Mouse (Mus musculus) neural tube, embryonic 13.5 days (tissue): ENCODE measurements at regions not wholly inside any gene's neighbourhood (a gene's known extent, or its start where the extent isn't known, plus 50 kb on each side); places are given as distances from the start of the nearest gene placed in this dataset.
A peak's percentile ranks its signal among the peaks of the same experiment; 100 is the strongest.
"Not testable (repeated sequence)": the region's sequence is repeated elsewhere in the genome, so short reads cannot be mapped to it uniquely, and the experiment has no call there.

Source experiments
- ATAC-seq: fragments of 200-750 bp; cut with Nextera tagmentation; 2 replicates; pipeline ENCODE4 v1.8.0; 2017; ENCODE audit warnings: low read depth, mild to moderate bottlenecking, moderate TSS enrichment, moderate library complexity
- H3K27ac ChIP-seq: fragments of 300-500 bp; sonication (generic); replicated peaks from 2 replicates; pipeline ENCODE4 v1.5.1; 2015; ENCODE audit warnings: moderate library complexity, mild to moderate bottlenecking, inconsistent platforms
- H3K27me3 ChIP-seq: fragments of 300-500 bp; sonication (generic); 2 replicates; pipeline ENCODE4 v1.6.1; 2015; ENCODE audit warnings: mild to moderate bottlenecking, inconsistent platforms
- H3K36me3 ChIP-seq: fragments of 300-500 bp; sonication (generic); 2 replicates; pipeline ENCODE4 v1.6.1; 2015; ENCODE audit warnings: mild to moderate bottlenecking, inconsistent platforms
- H3K4me1 ChIP-seq: fragments of 300-500 bp; sonication (generic); replicated peaks from 2 replicates; pipeline ENCODE4 v1.6.1; 2015; ENCODE audit warnings: inconsistent platforms
- H3K4me2 ChIP-seq: fragments of 300-500 bp; sonication (generic); 2 replicates; pipeline ENCODE4 v1.6.1; 2015; ENCODE audit warnings: inconsistent platforms, mild to moderate bottlenecking, moderate library complexity
- H3K4me3 ChIP-seq: fragments of 300-500 bp; sonication (generic); 2 replicates; pipeline ENCODE4 v1.5.1; 2015; ENCODE audit warnings: mild to moderate bottlenecking, inconsistent platforms
- H3K9ac ChIP-seq: fragments of 300-500 bp; sonication (generic); 2 replicates; pipeline ENCODE4 v1.6.1; 2015; ENCODE audit warnings: moderate library complexity, mild to moderate bottlenecking, inconsistent platforms
- H3K9me3 ChIP-seq: fragments of 300-500 bp; sonication (generic); 2 replicates; pipeline ENCODE4 v1.6.1; 2016; ENCODE audit warnings: inconsistent platforms
- WGBS: fragments of 180-500 bp; shearing (Covaris S2); methylation state at CpG from one replicate; pipeline ENCODE4 v1.1.7; 2015; 5-methylcytosine and 5-hydroxymethylcytosine counted together

DNA sequence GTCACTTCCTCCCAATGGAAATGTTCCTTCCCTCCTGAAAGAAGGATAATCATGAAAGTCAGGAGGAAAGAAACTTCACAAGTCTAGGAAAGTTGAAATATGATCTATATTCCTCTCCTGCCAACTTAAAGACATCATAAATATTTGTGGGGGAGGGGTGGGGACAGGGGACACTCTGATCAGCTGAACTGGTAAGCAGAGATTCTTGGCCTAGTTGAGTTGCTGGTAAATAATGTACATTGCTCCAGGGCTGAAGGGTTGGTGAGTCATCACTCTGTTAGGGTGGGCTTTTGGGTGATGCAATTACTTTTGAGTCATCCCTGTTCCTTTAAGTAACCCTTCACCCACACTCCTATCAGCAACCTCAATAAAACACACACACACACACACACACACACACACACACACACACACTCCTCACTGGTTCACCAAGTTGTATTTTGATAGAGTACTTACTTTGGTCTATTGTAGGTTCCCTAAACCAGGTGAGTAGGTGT lies 56.0 kb downstream of the Ccdc71l start:
- H3K27me3 ChIP-seq, result no peaks in the 10 kb centered on the region
- no peaks in the 10 kb centered on the region for H3K4me1 ChIP-seq
- no peaks in the 10 kb centered on the region for H3K36me3 ChIP-seq
- no peak overlapping the region for H3K9ac ChIP-seq
- no peak overlapping the region for H3K4me2 ChIP-seq
- H3K9me3 ChIP-seq, result no peaks in the 10 kb centered on the region
- no peak for ATAC-seq
- no peak overlapping the region for H3K4me3 ChIP-seq
- no peak overlapping the region for H3K27ac ChIP-seq

DNA sequence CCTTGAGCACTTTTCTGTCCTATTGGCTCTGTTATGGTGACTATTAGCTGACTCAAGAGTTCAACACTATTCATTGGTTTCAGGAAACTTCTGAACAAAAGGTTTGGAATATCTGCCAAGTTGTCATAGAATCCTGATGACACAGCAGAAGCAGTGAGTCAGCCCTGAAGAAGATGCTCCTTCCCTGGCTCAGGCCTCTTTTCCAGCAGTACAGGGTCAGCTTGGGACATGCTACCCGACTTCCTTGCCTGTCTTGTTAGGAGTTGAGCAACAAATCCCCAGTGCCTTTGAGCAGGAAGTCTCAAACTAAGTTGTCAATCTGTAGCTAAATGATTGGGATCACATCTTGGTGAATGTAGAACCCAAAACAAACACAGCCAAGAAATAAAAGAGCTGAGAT lies 56.6 kb downstream of the Ccdc71l start:
- H3K27ac ChIP-seq, result no peak overlapping the region
- no peaks in the 10 kb centered on the region for H3K4me1 ChIP-seq
- H3K4me3 ChIP-seq, result no peak overlapping the region
- no peaks in the 10 kb centered on the region for H3K36me3 ChIP-seq
- no peaks in the 10 kb centered on the region for H3K9me3 ChIP-seq
- 39% methylated on average over 1 of the region's 1 CpGs for WGBS
- H3K9ac ChIP-seq, result no peak overlapping the region
- H3K27me3 ChIP-seq, result no peaks in the 10 kb centered on the region
- no peak for ATAC-seq
- H3K4me2 ChIP-seq, result no peak overlapping the region

DNA sequence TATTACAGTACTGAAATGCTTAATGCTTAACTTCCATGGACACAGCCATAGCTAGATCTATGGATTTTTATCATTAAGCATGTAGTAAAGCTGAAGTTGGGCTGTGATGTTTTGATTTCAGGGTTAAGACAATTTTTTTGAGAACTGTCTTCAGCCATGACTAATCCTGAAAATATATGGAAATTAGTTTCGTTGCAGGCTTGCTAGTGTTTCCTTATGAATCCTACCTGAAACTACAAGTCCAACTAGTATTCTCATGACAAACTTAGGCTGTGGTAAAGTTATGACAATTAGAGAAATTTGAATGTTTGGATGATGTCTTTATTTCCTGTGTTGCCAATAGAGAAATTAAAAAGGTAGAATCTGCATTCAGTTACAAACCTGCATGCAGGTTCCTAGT lies 59.7 kb downstream of the Ccdc71l start:
- no peaks in the 10 kb centered on the region for H3K4me1 ChIP-seq
- no peak overlapping the region for H3K9ac ChIP-seq
- no peaks in the 10 kb centered on the region for H3K36me3 ChIP-seq
- no peak overlapping the region for H3K4me2 ChIP-seq
- 80% methylated on average over 1 of the region's 1 CpGs for WGBS
- no peak for ATAC-seq
- no peaks in the 10 kb centered on the region for H3K27me3 ChIP-seq
- H3K27ac ChIP-seq, result no peak overlapping the region
- H3K4me3 ChIP-seq, result no peak overlapping the region
- H3K9me3 ChIP-seq, result no peaks in the 10 kb centered on the region

DNA sequence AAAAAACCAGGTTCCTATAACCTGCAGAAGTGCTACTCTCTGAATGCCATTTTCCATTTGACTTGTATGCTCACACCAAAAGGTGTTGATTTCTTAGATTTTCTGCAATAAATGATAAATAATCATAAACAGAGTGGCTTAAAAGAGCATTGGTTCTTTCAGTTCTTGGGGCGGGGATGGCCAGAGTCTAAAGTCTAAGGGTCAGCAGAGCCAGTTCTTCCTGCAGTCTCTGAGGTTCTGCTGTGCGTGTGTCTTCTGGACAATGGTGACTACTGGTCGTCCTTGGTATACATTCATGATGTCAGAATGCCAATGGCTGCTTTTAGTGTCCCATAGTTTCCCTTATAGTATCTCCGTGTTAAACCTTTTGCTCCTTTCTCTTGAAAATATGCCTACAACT lies 66.3 kb downstream of the Ccdc71l start:
- Histone ChIP-seq H3K4me3 (no peak overlapping the region), H3K27me3 (no peaks in the 10 kb centered on the region), H3K36me3 (no peaks in the 10 kb centered on the region), H3K9me3 (no peaks in the 10 kb centered on the region), H3K4me2 (no peak overlapping the region), H3K27ac (no peak overlapping the region), H3K4me1 (no peaks in the 10 kb centered on the region), H3K9ac (no peak overlapping the region)
- WGBS, result 84% methylated on average over 4 of the region's 4 CpGs
- ATAC-seq, result no peak

DNA sequence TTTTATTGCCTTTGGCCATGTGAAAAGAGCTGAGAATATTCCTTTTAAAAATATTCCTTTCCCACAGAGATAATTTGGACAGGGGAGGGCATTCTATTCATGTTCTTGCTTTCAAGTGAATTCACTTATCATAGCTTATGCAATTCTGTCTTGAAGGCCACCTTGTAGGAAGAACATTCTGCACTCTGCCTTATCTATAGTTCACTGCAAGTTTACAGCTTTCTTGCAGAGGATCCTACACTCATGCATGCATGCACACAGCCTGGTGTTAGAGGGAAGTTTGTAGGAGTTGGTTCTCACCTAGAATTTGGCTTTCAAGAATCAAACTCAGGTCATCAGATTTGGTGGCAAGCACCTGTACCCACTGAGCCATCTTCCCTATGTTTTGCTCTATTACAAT lies 67.4 kb downstream of the Ccdc71l start:
- ATAC-seq, result no peak
- no peaks in the 10 kb centered on the region for H3K9me3 ChIP-seq
- H3K4me3 ChIP-seq, result no peak overlapping the region
- no peak overlapping the region for H3K4me2 ChIP-seq
- H3K9ac ChIP-seq, result no peak overlapping the region
- no peak overlapping the region for H3K27ac ChIP-seq
- no peaks in the 10 kb centered on the region for H3K4me1 ChIP-seq
- no peaks in the 10 kb centered on the region for H3K36me3 ChIP-seq
- H3K27me3 ChIP-seq, result no peaks in the 10 kb centered on the region

DNA sequence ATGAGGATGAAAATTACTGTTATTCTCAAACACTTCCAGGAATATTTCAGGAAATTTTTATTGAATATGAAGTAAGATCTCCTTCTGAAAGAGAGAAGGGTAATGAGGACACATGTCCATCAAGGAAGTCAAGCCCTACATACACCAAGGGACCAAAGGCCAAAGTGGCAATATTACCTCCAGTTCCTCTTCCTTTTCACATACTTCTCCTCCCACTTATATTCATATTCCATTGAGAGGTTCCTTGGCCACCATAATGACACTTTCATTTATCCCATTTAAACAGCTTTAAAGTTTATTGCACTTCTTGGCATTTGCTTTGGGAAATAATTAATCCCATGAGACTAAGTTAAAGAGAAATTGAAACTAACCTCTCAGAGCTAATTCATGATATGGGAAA lies 70.9 kb downstream of the Ccdc71l start:
- Histone ChIP-seq H3K36me3 (no peaks in the 10 kb centered on the region), H3K4me3 (no peak overlapping the region), H3K9me3 (no peaks in the 10 kb centered on the region), H3K27ac (no peak overlapping the region), H3K4me2 (no peak overlapping the region), H3K9ac (no peak overlapping the region), H3K27me3 (no peaks in the 10 kb centered on the region), H3K4me1 (no peaks in the 10 kb centered on the region)
- no peak for ATAC-seq

DNA sequence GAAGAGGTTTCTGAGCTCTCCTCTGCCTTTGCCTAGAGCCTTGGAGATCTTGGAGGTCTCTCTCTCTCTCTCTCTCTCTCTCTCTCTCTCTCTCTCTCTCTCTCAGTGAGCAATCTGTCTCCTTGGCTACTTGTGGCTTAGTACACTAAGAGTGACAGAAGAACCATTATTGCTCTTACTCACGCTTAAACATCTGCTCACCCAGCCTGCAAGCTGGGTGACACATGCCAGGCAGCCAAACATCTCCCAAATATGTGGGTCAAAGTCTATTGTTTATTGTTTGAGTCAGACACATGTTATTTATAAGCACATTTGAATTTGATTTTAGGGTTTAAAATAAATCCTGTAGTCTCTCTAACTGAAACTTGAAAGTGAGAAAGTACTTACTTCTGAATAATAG lies 72.7 kb downstream of the Ccdc71l start:
- Histone ChIP-seq H3K4me3 (no peak overlapping the region), H3K36me3 (no peaks in the 10 kb centered on the region)
- WGBS, result 68% methylated on average over 1 of the region's 1 CpGs

DNA sequence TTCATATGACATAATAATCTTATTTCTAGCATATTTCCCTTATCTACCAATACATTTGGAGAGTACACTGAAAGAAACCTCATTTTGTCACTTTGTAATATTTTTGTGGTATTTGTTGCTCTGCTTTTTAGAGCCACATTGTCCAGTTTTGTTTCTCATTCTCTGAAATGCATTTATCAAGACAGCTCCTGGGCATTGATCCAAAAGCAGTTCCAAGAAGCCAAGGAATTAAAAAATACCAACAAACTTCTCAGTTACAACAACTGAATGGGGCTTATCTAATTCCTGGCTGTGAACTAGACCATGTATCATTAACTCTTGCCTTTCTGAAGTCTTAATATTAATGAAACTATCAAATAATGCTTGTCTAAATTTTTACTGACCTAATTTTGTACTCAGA lies 76.3 kb downstream of the Ccdc71l start:
- no peak overlapping the region for H3K4me2 ChIP-seq
- H3K4me3 ChIP-seq, result no peak overlapping the region
- no peaks in the 10 kb centered on the region for H3K27me3 ChIP-seq
- H3K36me3 ChIP-seq, result no peaks in the 10 kb centered on the region
- H3K4me1 ChIP-seq, result no peaks in the 10 kb centered on the region
- H3K9me3 ChIP-seq, result no peaks in the 10 kb centered on the region
- no peak overlapping the region for H3K27ac ChIP-seq
- H3K9ac ChIP-seq, result no peak overlapping the region
- no peak for ATAC-seq

More for the DNA sequence above, 72.7 kb downstream of the Ccdc71l start:
- no peak overlapping the region for H3K27ac ChIP-seq
- no peaks in the 10 kb centered on the region for H3K4me1 ChIP-seq
- no peaks in the 10 kb centered on the region for H3K9me3 ChIP-seq
- no peak overlapping the region for H3K4me2 ChIP-seq
- H3K9ac ChIP-seq, result no peak overlapping the region
- no peak for ATAC-seq
- H3K27me3 ChIP-seq, result no peaks in the 10 kb centered on the region

DNA sequence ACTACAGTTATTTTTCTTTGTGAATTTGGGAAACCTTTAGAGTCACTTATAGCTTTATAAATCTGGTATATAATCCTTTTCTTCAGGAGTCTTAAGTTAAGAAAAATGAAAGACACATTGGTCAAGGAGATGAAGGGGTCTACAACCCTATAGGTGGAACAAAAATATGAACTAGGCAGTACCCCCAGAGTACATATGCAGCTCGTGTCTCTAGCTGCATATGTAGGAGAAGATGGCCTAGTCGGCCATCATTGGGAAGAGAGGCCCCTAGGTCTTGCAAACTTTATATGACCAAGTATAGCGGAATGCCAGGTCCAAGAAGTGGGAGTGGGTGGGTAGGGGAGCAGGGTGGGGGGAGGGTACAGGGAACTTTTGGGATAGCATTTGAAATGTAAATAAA lies 76.7 kb downstream of the Ccdc71l start:
- H3K36me3 ChIP-seq, H3K27me3 ChIP-seq, ATAC-seq, H3K4me2 ChIP-seq, H3K9me3 ChIP-seq, H3K27ac ChIP-seq, H3K9ac ChIP-seq, H3K4me1 ChIP-seq, H3K4me3 ChIP-seq: not testable (repeated sequence)
- WGBS, result 82% methylated on average over 3 of the region's 3 CpGs

DNA sequence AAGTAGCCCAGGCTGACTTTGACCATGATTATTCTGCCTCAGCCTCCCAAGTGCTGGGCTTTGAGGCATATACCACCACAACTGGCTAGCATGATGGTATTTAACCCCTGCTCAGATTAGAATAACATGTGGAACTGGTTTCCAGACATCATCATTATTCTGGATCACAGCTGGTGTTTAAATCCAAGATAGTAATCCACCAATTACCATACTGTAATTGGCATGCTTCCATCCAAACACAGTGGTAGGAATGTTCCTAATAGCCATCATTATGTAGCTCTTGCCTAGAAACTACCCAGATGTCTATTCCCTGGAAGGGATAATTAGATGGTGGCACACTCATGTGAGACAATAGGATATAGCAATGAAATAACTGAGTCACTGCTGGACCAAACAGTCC lies 77.4 kb downstream of the Ccdc71l start:
- Histone ChIP-seq H3K27me3 (no peaks in the 10 kb centered on the region), H3K27ac (no peak overlapping the region), H3K4me1 (no peaks in the 10 kb centered on the region), H3K9ac (no peak overlapping the region), H3K9me3 (no peaks in the 10 kb centered on the region), H3K4me3 (no peak overlapping the region), H3K4me2 (no peak overlapping the region), H3K36me3 (no peaks in the 10 kb centered on the region)
- peak; percentile 63; the same call in 1 of the 2 replicates for ATAC-seq

DNA sequence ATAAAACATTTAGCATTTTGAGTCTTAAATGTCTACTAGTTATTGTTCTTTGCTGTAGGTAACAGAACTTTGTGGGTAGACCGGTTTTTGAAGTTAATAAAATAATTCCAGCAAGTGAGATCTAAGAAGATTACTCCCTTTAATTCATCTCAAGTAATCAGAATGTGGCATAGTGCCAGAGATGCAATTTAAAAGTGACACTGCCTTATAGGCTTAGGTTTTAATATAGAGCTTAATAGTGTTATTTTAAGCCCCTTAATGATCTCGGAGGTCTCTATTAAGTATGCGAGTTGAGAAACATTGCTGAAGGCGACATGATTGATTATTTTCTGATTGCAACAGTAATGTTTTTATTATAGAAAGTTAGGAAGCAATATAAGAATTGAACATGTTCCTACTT lies 78.3 kb downstream of the Ccdc71l start:
- H3K36me3 ChIP-seq, result no peaks in the 10 kb centered on the region
- H3K4me2 ChIP-seq, result no peak overlapping the region
- no peak for ATAC-seq
- no peak overlapping the region for H3K27ac ChIP-seq
- no peaks in the 10 kb centered on the region for H3K4me1 ChIP-seq
- no peaks in the 10 kb centered on the region for H3K9me3 ChIP-seq
- no peak overlapping the region for H3K4me3 ChIP-seq
- H3K27me3 ChIP-seq, result no peaks in the 10 kb centered on the region
- H3K9ac ChIP-seq, result no peak overlapping the region
- WGBS, result 78% methylated on average over 4 of the region's 4 CpGs

DNA sequence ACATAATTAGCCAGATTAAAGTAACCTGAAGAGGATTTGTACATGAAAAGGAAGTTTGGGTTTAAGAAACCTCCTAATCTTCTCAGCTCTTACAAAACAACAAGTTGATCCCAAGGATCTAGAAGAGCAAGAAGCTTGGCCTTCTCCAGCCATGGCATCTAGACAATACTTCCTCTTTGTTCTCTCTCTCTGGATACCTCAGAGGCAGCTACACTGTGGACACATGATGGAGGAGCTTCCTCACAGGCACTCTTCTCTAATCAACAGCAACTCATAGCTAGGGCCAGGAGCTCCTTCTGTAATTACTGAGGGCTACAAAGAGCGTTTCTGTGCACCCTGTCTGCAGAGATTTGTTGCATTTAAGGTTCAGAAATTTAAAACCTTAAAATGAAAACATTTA lies 79.9 kb downstream of the Ccdc71l start:
- Histone ChIP-seq H3K27me3 (no peaks in the 10 kb centered on the region), H3K9me3 (no peaks in the 10 kb centered on the region), H3K4me2 (no peak overlapping the region), H3K9ac (no peak overlapping the region), H3K4me1 (no peaks in the 10 kb centered on the region), H3K36me3 (no peaks in the 10 kb centered on the region), H3K27ac (no peak overlapping the region), H3K4me3 (no peak overlapping the region)
- ATAC-seq, result no peak
- WGBS, result 83% methylated on average over 1 of the region's 1 CpGs

DNA sequence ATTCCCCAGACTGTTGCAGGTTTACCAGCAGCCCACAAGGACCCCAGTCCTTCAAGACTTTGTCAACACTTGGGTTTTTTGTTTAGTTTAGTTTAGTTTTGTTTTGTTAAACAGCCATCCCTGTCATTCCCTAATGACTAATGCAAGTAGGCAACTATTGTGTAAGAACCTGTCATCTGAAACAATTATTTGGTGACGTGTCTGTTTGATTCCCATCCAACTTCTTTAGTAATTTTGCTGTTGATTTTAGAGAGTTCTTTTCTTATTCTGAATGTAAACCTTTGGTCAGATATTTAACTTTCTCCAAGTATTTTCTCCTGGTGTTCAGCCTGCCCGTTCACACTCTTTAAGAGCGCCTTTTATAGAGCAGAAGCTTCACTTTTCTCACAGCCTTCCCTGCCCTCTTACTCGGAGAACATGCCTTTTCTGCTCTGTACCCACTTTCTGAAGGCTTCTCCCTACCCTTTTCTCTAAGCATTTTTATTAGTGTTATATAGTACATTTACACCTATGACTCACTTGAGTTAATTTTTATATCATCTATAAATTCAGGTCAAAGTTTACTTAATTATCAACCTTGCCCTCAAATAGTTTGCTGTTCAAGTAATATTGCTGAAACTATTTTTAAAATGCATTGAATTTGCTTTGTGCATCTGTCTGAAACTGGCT lies 82.0 kb downstream of the Ccdc71l start:
- Histone ChIP-seq H3K4me1 (no peaks in the 10 kb centered on the region), H3K4me2 (no peak overlapping the region), H3K4me3 (no peak overlapping the region), H3K27me3 (no peaks in the 10 kb centered on the region), H3K9ac (no peak overlapping the region), H3K36me3 (no peaks in the 10 kb centered on the region), H3K27ac (no peak overlapping the region), H3K9me3 (no peaks in the 10 kb centered on the region)
- no peak for ATAC-seq
- 88% methylated on average over 4 of the region's 4 CpGs for WGBS
